Mouse (Mus musculus) midbrain, embryonic 15.5 days (tissue): Measurements from ENCODE around the gene Gm10490. TPM values are rescaled to one million over a fixed set of nuclear protein-coding genes. Genes with fewer than 3 reads are reported as not detected.
"Not testable (repeated sequence)": the region's sequence is repeated elsewhere in the genome, so short reads cannot be mapped to it uniquely, and the experiment has no call there.

Experiments
- ATAC-seq: fragments of 200-750 bp; cut with Nextera tagmentation; replicated peaks from 2 replicates; pipeline ENCODE4 v1.8.0; 2017; ENCODE audit warnings: moderate TSS enrichment
- H3K27ac ChIP-seq: fragments of 300-500 bp; sonication (generic); 2 replicates; pipeline ENCODE4 v1.5.1; 2015; ENCODE audit warnings: mild to moderate bottlenecking, inconsistent platforms
- H3K27me3 ChIP-seq: fragments of 300-500 bp; sonication (generic); replicated peaks from 2 replicates; pipeline ENCODE4 v1.6.1; 2015; ENCODE audit warnings: inconsistent platforms
- H3K36me3 ChIP-seq: fragments of 300-500 bp; sonication (generic); replicated peaks from 2 replicates; pipeline ENCODE4 v1.6.1; 2015; ENCODE audit warnings: inconsistent platforms
- H3K4me1 ChIP-seq: fragments of 300-500 bp; sonication (generic); 2 replicates; pipeline ENCODE4 v1.6.1; 2015; ENCODE audit warnings: inconsistent platforms
- H3K4me2 ChIP-seq: fragments of 300-500 bp; sonication (generic); 2 replicates; pipeline ENCODE4 v1.6.1; 2015; ENCODE audit warnings: inconsistent platforms, mild to moderate bottlenecking, moderate library complexity
- H3K4me3 ChIP-seq: fragments of 300-500 bp; sonication (generic); 2 replicates; pipeline ENCODE4 v1.5.1; 2015; ENCODE audit warnings: mild to moderate bottlenecking, inconsistent platforms
- H3K9ac ChIP-seq: fragments of 300-500 bp; sonication (generic); 2 replicates; pipeline ENCODE4 v1.6.1; 2015; ENCODE audit warnings: mild to moderate bottlenecking, inconsistent platforms
- H3K9me3 ChIP-seq: fragments of 300-500 bp; sonication (generic); 2 replicates; pipeline ENCODE4 v1.6.1; 2016; ENCODE audit warnings: inconsistent platforms
- WGBS: fragments of 180-500 bp; shearing (Covaris S2); methylation state at CpG from one replicate; pipeline ENCODE4 v1.1.7; 2015; ENCODE audit warnings: mixed read lengths; 5-methylcytosine and 5-hydroxymethylcytosine counted together
- polyA plus RNA-seq: library from polyadenylated mRNA; unstranded; fragments of >200 nt; fragmentation: Nextera tagmentation; extraction: Ambion mirVana; gene quantifications from 2 replicates; pipeline ENCODE4 v1.2.1, GENCODE M21; 2015

Gene Gm10490
- polyA plus RNA-seq = 1.2 TPM in 1 of 2 replicates, not detected in the other

DNA sequence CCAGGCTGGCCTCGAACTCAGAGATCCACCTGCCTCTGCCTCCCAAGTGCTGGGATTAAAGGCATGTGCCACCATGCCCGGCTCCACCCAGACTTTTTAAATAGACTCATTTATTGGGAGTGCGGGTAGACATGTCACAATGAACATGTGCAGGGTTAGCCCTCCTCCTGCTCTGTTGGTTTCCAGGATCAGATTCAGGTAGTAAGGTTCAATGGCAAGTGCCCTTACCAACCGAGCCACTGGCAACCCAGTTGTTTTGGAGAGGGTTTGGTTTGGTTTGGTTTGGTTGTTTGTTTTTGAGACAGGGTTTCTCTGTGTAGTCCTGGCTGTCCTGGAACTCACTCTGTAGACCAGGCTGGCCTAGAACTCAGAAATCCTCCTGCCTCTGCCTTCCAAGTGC is at the start of gene Gm10490:
Gm10490 (plus strand) TSS at position 301 of the 400 bp plus-strand sequence.
- not testable (repeated sequence) for H3K9me3 ChIP-seq, H3K4me1 ChIP-seq, H3K4me3 ChIP-seq, H3K36me3 ChIP-seq, H3K4me2 ChIP-seq, H3K9ac ChIP-seq, H3K27me3 ChIP-seq, ATAC-seq, H3K27ac ChIP-seq
- 95% methylated on average over 4 of the region's 4 CpGs for WGBS

DNA sequence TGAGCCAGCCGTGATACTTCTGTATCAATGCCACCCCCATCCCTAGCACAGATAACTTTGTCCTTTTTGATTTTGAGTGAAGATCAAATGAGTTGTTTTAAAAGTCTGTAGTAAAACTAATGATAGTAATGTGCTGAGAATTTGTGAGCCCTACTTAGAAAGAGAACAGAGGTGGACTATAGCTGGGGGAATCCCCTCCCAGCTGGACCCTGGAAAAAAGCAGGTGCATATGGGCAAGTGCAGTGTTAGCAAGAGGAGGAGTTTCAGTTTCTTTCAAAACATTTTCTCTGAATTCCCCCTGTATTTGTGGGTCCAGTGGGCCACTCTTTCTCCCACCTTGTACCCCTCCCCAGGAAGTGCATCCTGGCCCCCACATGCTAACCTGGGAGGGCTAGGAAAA is 46.2 kb upstream of the Gm10490 start:
- no peak for ATAC-seq
- H3K27me3 ChIP-seq = no peaks in the 10 kb centered on the region
- no peak overlapping the region for H3K27ac ChIP-seq
- no peaks in the 10 kb centered on the region for H3K36me3 ChIP-seq
- no peaks in the 10 kb centered on the region for H3K9me3 ChIP-seq
- H3K9ac ChIP-seq = no peak overlapping the region
- no peak overlapping the region for H3K4me2 ChIP-seq
- H3K4me1 ChIP-seq = no peaks in the 10 kb centered on the region
- no peak overlapping the region for H3K4me3 ChIP-seq
- WGBS = 84% methylated on average over 1 of the region's 1 CpGs

DNA sequence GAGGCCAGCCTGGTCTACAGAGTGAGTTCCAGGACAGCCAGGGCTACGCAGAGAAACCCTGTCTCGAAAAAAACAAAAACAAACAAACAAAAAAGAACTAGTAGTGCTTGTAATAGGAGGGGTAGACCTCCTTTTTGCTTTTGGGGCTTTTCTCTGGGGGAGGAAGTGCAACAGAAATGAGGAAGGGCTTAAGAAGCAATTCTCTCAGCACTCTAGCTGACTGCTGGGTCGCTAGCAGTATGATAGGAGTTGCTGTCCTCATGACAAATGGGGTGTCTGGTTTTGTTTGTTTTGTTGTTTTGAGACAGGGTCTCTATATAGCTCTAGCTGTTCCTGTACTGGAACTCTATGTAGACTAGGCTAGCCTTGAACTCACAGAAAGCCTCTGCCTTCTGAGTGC is 44.8 kb upstream of the Gm10490 start:
- no peaks in the 10 kb centered on the region for H3K27me3 ChIP-seq
- H3K36me3 ChIP-seq = no peaks in the 10 kb centered on the region
- no peak overlapping the region for H3K27ac ChIP-seq
- no peaks in the 10 kb centered on the region for H3K9me3 ChIP-seq
- ATAC-seq = no peak
- no peak overlapping the region for H3K4me3 ChIP-seq
- WGBS = 80% methylated on average over 3 of the region's 3 CpGs
- H3K4me1 ChIP-seq = no peaks in the 10 kb centered on the region
- no peak overlapping the region for H3K4me2 ChIP-seq
- H3K9ac ChIP-seq = no peak overlapping the region

DNA sequence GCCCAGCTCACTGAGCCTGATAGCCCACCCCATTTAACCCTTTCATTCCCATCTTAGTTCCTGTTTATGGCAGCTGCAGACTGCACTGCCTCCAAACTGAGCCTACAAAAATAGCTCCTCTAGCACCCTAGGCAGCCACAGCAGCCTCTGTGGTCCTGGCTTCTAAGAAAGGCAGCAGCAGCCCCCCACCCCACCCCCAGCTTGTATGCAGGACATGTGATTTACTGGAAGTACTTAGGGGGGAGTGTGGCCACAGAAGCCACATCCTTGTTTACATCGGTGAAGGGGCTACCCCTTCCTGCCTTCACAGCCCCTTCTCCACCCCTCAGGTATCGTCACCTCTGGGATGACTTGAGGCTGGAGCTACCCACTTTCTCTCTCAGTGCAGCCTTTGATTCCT is 44.0 kb upstream of the Gm10490 start:
- no peaks in the 10 kb centered on the region for H3K4me1 ChIP-seq
- no peak overlapping the region for H3K4me2 ChIP-seq
- H3K27me3 ChIP-seq = no peaks in the 10 kb centered on the region
- H3K36me3 ChIP-seq = no peaks in the 10 kb centered on the region
- WGBS = 73% methylated on average over 2 of the region's 2 CpGs
- H3K27ac ChIP-seq = no peak overlapping the region
- no peak for ATAC-seq
- H3K9me3 ChIP-seq = no peaks in the 10 kb centered on the region
- no peak overlapping the region for H3K9ac ChIP-seq
- H3K4me3 ChIP-seq = no peak overlapping the region

DNA sequence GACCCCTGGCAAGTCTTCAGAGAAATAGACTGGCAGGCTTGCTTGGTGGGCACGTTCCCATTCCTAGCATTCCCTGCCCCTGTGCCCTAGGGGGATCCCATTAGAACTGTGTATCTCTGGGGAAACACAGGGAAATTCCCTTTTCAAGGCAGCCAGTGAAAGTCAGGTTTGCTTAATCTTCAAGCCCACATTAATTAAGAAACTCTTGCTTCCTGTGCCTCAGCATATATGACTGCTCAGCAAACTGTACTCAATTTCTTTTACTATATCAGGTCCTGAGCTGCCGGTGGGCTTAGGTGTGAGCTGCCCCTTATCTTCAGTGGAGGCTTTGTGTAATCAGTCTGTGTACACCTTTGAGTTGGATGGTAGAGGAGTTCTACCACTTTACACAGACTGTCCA is 43.6 kb upstream of the Gm10490 start:
- WGBS = 57% methylated on average over 2 of the region's 2 CpGs
- no peaks in the 10 kb centered on the region for H3K4me1 ChIP-seq
- no peaks in the 10 kb centered on the region for H3K36me3 ChIP-seq
- H3K9ac ChIP-seq = no peak overlapping the region
- no peak for ATAC-seq
- no peaks in the 10 kb centered on the region for H3K9me3 ChIP-seq
- no peak overlapping the region for H3K4me2 ChIP-seq
- H3K4me3 ChIP-seq = no peak overlapping the region
- no peaks in the 10 kb centered on the region for H3K27me3 ChIP-seq
- no peak overlapping the region for H3K27ac ChIP-seq

DNA sequence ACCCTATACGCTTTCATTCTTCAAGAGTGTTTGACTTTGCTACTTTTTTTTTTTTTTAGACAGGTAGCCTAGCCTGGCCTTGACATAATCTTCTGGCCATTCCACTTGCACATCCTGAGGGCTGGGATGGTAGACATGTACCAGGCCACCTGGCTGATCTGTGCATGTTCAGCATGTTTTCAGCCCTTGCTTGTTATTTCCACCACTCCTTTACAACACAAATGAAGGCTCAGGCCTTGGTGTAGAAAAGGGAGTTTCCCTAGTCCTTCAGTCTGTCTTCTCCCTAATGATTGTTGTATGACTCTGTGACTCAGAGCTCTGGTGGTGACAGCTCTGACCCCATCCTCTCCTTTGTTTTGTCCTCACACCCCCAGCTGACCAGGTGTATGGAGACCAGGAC is 42.2 kb upstream of the Gm10490 start:
- 100% methylated on average over 1 of the region's 1 CpGs for WGBS
- Histone ChIP-seq H3K9me3 (no peaks in the 10 kb centered on the region), H3K4me2 (no peak overlapping the region), H3K27ac (no peak overlapping the region), H3K9ac (no peak overlapping the region), H3K4me1 (no peaks in the 10 kb centered on the region), H3K4me3 (no peak overlapping the region), H3K36me3 (no peaks in the 10 kb centered on the region; the same call in 1 of the 2 replicates), H3K27me3 (no peaks in the 10 kb centered on the region)
- ATAC-seq = no peak

DNA sequence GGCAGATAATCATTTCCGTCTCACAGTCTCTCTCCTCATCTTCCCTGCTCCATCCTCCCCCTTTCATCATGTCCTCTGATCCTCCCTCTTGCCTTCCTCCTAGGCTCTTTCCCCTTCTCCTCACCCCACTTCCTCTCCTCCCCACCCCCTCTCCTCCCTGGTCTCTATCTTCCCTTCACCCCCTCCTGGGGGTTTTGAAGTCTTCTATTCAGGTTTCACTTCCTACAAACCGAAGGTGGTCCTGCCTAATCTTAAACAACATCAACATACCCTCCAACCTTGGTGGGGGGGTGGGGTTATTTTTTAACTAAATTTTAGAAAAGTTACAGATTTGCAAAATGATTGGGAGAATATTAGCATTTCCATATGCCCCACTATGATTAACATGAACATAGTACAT is 40.8 kb upstream of the Gm10490 start:
- Histone ChIP-seq H3K4me2 (no peak overlapping the region), H3K27me3 (no peaks in the 10 kb centered on the region), H3K36me3 (no peaks in the 10 kb centered on the region; the same call in 1 of the 2 replicates), H3K9ac (no peak overlapping the region), H3K9me3 (no peaks in the 10 kb centered on the region), H3K4me1 (no peaks in the 10 kb centered on the region), H3K4me3 (no peak overlapping the region), H3K27ac (no peak overlapping the region)
- 31% methylated on average over 2 of the region's 2 CpGs for WGBS
- ATAC-seq = no peak

DNA sequence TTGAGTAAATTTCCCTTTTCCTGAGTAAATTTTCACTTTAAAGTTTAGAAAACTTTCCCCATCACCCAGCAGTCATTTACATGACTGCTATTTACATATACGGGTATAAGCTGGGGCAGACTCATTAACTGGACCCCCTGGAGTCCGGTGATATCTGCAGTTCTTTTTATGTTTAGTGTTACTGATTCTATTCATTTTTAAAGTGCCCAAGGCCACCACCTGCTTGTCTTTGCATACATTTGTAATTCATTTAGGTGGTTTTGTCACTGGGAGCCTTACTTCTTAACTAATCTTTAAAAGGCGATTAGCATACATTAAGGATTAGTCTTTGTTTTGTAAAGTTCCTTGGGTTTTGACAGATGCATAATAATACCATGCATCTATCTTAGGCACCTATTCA is 39.5 kb upstream of the Gm10490 start:
- no peak overlapping the region for H3K9ac ChIP-seq
- H3K36me3 ChIP-seq = no peaks in the 10 kb centered on the region; the same call in 1 of the 2 replicates
- H3K27ac ChIP-seq = no peak overlapping the region
- ATAC-seq = no peak
- H3K4me1 ChIP-seq = no peaks in the 10 kb centered on the region
- H3K4me2 ChIP-seq = no peak overlapping the region
- no peak overlapping the region for H3K4me3 ChIP-seq
- no peaks in the 10 kb centered on the region for H3K27me3 ChIP-seq
- WGBS = 25% methylated on average over 3 of the region's 3 CpGs
- no peaks in the 10 kb centered on the region for H3K9me3 ChIP-seq

DNA sequence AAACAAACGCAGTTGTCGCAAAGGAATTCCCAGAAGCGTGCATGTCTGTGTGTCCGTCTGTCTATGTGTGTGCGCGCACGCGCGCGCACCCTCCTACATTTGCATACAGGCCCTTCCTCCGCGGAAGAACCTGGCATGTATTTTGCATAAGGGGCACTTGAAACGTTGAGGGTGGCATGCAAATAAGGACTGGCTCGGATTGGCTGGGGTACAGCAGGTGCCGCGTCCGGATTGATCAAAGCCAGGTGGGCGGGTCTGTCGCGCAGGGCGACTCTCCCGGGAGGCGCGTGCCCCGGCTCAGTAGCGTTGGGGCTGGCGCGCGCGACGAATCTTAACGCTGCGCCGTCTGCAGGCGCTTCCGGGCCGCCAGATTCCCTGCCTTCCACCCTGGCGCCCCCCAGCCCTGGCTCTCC is 31.3 kb upstream of the Gm10490 start, which contains the start of gene Pim2:
Pim2 (plus strand) TSS at position 256 of the 413 bp plus-strand sequence.
- Histone ChIP-seq H3K4me2 (peak within 1 kb of the TSS; percentile 79), H3K36me3 (no peaks in the 10 kb centered on the region), H3K27ac (peak within 1 kb of the TSS; percentile 79), H3K27me3 (no peaks in the 10 kb centered on the region), H3K4me3 (peak within 1 kb of the TSS; percentile 60), H3K4me1 (peaks cover 10% of the 10 kb centered on the region), H3K9ac (peak within 1 kb of the TSS; percentile 68), H3K9me3 (no peaks in the 10 kb centered on the region)
- 29% methylated on average over 37 of the region's 38 CpGs for WGBS
- ATAC-seq = peak; percentile 92

DNA sequence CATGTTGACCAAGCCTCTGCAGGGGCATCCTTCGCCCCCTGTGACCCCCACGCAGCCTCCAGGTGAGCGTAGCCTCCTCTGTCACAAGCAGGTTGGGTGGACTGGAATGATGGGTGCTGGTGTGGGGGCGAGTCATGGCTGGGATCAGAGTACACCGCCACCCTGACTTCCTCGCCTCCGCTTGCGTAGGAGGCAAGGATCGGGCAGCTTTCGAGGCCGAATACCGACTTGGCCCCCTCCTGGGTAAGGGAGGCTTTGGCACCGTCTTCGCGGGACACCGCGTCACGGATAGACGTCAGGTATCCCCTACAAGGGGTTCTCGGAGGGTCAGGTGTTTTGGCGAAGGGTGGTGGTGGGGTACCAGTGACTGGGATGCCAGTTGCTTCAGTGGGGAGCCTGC is 30.8 kb upstream of the Gm10490 start:
- H3K36me3 ChIP-seq = no peaks in the 10 kb centered on the region
- H3K27ac ChIP-seq = peak overlapping the region; percentile 79
- peak overlapping the region; percentile 68 for H3K9ac ChIP-seq
- H3K27me3 ChIP-seq = no peaks in the 10 kb centered on the region
- H3K4me2 ChIP-seq = peak overlapping the region; percentile 79
- WGBS = 24% methylated on average over 21 of the region's 21 CpGs
- ATAC-seq = peak; percentile 46
- no peaks in the 10 kb centered on the region for H3K9me3 ChIP-seq
- peaks cover 10% of the 10 kb centered on the region for H3K4me1 ChIP-seq
- H3K4me3 ChIP-seq = peak overlapping the region; percentile 60

DNA sequence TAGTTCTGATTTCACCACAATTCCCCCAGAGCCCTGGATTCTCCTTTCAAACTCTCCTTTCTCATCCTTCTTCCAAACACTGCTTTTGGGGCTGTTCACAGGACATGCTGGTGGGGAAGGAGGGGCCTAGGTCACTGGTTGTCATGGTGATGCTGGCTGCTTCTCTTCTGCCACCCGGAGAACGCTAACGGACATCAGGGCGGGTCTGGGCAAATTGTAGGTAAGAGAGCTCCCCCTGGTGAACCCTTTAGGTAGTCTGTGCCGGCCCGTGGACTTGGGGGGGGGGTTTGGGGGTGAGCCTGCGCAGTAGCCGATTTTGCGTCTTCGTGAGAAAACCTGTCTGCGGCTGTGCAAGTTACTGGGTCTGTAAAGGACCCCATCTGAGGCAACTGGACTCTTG is 29.5 kb upstream of the Gm10490 start:
- WGBS = 17% methylated on average over 11 of the region's 11 CpGs
- ATAC-seq = peak; percentile 49
- H3K4me1 ChIP-seq = peaks cover 12% of the 10 kb centered on the region
- H3K4me2 ChIP-seq = peak overlapping the region; percentile 79
- H3K27ac ChIP-seq = peak overlapping the region; percentile 49
- no peaks in the 10 kb centered on the region for H3K9me3 ChIP-seq
- H3K9ac ChIP-seq = no peak overlapping the region
- H3K36me3 ChIP-seq = no peaks in the 10 kb centered on the region
- no peaks in the 10 kb centered on the region for H3K27me3 ChIP-seq
- H3K4me3 ChIP-seq = peak overlapping the region; percentile 60

DNA sequence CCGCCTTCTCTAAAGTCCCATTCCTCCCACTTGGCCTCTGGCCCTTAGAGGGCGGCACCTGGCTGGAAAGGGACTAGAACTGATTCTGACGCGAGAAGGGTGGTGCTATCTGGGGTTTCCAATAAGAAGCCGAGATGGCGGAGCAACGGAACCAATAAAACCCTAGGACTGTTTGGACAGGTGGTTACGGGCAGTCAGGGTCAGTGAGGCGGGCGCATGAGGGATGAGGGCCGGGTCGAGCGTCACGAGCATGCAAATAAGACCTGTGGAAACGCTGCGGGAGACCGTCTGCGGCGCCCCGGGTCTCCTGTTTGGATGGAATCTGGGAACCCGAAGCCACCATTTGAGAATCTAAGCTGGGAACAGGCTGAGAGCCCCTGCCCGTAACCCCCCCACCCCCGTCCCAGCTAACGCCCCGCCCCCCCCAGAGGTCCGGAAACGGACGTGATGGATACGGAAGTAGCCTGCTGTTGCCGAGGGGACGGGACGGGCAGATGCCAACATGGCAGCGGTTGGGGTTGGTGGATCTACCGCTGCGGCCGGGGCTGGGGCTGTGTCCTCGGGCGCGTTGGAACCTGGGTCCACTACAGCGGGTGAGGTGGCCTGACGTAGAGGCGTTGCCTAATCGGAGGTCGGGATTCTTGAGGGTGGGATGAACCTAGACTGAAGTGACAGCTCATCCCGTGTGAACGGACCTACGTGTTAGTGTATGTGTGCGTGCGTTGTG is 25.3 kb upstream of the Gm10490 start, which contains the start of gene Slc35a2:
Slc35a2 (plus strand) TSS at position 188 of the 727 bp plus-strand sequence.
- peak; percentile 90 for ATAC-seq
- H3K27me3 ChIP-seq = no peaks in the 10 kb centered on the region
- peaks cover 17% of the 10 kb centered on the region for H3K4me1 ChIP-seq
- 21% methylated on average over 48 of the region's 49 CpGs for WGBS
- no peaks in the 10 kb centered on the region for H3K9me3 ChIP-seq
- peak within 1 kb of the TSS; percentile 48 for H3K9ac ChIP-seq
- peak within 1 kb of the TSS; percentile 91 for H3K27ac ChIP-seq
- peak within 1 kb of the TSS; percentile 56 for H3K4me2 ChIP-seq
- H3K36me3 ChIP-seq = no peaks in the 10 kb centered on the region
- H3K4me3 ChIP-seq = peak within 1 kb of the TSS; percentile 56

DNA sequence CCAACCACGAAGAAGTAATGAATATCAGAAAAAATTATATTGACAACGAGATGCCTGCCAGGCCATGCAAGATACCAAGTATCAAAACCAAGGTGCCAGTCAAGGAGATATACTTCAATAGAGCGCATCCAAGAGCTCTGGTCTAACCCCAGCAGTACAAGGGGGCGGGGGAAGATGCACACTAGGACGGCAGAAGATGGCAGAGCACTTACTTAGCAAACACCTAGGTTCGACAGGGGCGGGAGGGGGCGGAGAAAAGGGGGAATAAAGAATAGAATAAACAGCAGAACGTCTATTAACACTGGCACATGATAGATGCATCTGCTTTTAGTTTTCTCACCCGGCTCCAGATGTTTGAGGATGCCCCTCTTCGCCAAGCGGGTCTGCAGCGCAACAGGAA is 11.1 kb upstream of the Gm10490 start:
- Histone ChIP-seq H3K4me3 (peak overlapping the region; percentile 60), H3K4me2 (peak overlapping the region; percentile 54), H3K27me3 (no peaks in the 10 kb centered on the region), H3K4me1 (peaks cover 13% of the 10 kb centered on the region), H3K36me3 (no peaks in the 10 kb centered on the region; the same call in 1 of the 2 replicates), H3K9me3 (no peaks in the 10 kb centered on the region), H3K9ac (peak overlapping the region; percentile 52), H3K27ac (peak overlapping the region; percentile 92)
- no peak for ATAC-seq
- WGBS = 38% methylated on average over 13 of the region's 13 CpGs
